Mouse (Mus musculus) heart, postnatal 14 days (tissue): Measurements from ENCODE around the gene Wasf2. TPM values are rescaled to one million over a fixed set of nuclear protein-coding genes. Genes with fewer than 3 reads are reported as not detected.

Experiments used
- DNase-seq, 2 experiments: peaks; one replicate each; pipeline ENCODE4 v3.0.0; 2021 to 2022
- intact Hi-C: fragments of 180-260 bp; cut with DNase I; formaldehyde crosslinking; loops from one replicate; pipeline ENCODE4 v1.15.1; 2025
- long read RNA-seq, 2 experiments: library from polyadenylated mRNA; stranded (forward); transcript quantifications; one replicate each; pipeline ENCODE4 v2.0.0; 2021
- total RNA-seq, 2 experiments: library from RNA; stranded (reverse); gene quantifications; 2 replicates each; pipeline ENCODE4 v1.2.3; 2021

The Wasf2 gene
- 100 to 1,000 TPM; 133 to 135 TPM for total RNA-seq
- long read RNA-seq, experiment 1, partial matches to known transcripts, result 18 of 20 reads
- long read RNA-seq, experiment 1, other reads (novel, unspliced or antisense), result 2 of 20 reads
- long read RNA-seq, experiment 2, partial matches to known transcripts, result 13 of 14 reads
- long read RNA-seq, experiment 2, other reads (novel, unspliced or antisense), result 1 of 14 reads

GRCm38 (mm10) chr4:133129931-133130889, at the start of gene Wasf2:
TSS of gene Wasf2 (plus strand) at chr4:133130505.
- peak; percentile 93 for DNase-seq
- intact Hi-C loops, result loop anchor here (1.0 to 5.0 kb wide), 2 partner anchors 42 to 119 kb away; partner anchors contain the start of gene Ahdc1

- DNase-seq, result no peak
- intact Hi-C loops, result loop anchor here (2.0 kb wide), 1 partner anchor 22 kb away; no protein-coding TSS in a partner anchor
Measured at GRCm38 (mm10) chr4:133080862-133081261, 49.4 kb upstream of the Wasf2 start.

- DNase-seq, result no peak
- intact Hi-C loops, result no loop called here
Measured at GRCm38 (mm10) chr4:133082216-133082773, 48.0 kb upstream of the Wasf2 start.

DNA sequence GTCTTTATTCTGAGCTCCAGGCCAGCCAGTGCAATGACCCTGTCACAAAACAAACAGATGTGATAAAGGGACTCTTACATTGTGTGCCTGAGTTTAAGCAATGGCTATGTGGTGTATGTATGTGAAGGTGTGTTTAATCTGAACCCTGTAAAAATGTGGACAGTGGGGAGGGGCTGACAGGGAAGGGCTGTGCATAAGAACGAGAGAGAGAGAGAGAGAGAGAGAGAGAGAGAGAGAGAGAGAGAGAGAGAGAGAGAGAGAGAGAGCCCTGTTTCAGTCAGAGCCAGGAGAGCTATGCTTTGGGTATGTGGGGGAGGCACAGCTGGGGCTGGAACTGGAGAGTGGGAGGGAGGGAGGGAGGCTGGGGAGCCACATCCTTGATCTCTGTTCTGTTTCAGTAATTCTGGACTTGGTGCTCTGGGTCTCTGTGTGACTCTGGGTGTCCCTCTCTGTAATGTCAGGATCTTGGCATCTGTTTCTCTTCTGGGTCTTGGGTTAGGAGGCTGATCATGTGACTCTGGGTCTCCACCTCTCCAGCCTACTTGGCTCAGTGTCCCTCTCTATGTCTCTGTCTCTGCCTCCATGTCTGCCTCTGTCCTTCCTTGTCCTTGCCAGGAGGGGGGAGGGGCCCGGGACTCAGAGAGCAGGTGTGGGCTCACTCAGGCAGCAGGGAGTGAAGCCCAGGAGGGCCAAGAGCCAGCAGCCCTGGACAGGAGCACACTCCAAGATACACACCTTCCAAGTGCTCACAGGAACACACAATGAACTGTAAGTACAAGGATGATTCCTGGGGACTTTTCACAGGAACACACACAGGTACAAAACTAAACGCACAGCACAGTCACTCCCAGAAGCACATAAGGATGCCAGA, 46.1 kb upstream of the Wasf2 start:
- intact Hi-C loops, result no loop called here
- peak; percentile 81 to 82 for DNase-seq

- DNase-seq, result peak; percentile 61 to 62
- intact Hi-C loops, result no loop called here
Measured at GRCm38 (mm10) chr4:133085011-133085782, 45.1 kb upstream of the Wasf2 start.

GRCm38 (mm10) chr4:133085783-133086342, 44.4 kb upstream of the Wasf2 start:
- intact Hi-C loops, result no loop called here
- DNase-seq, result peak in 1 of 2 experiments; percentile 37

GRCm38 (mm10) chr4:133087177-133087714, 43.1 kb upstream of the Wasf2 start:
- intact Hi-C loops, result no loop called here
- DNase-seq, result no peak

- peak; percentile 75 to 76 for DNase-seq
- intact Hi-C loops, result no loop called here
Measured at GRCm38 (mm10) chr4:133087835-133088234, 42.5 kb upstream of the Wasf2 start.

GRCm38 (mm10) chr4:133089319-133089718, 41.0 kb upstream of the Wasf2 start:
- intact Hi-C loops, result no loop called here
- no peak for DNase-seq

GRCm38 (mm10) chr4:133089802-133090201, 40.5 kb upstream of the Wasf2 start:
- intact Hi-C loops, result no loop called here
- no peak for DNase-seq

GRCm38 (mm10) chr4:133090276-133090719, 40.0 kb upstream of the Wasf2 start:
- DNase-seq, result no peak
- intact Hi-C loops, result no loop called here

DNA sequence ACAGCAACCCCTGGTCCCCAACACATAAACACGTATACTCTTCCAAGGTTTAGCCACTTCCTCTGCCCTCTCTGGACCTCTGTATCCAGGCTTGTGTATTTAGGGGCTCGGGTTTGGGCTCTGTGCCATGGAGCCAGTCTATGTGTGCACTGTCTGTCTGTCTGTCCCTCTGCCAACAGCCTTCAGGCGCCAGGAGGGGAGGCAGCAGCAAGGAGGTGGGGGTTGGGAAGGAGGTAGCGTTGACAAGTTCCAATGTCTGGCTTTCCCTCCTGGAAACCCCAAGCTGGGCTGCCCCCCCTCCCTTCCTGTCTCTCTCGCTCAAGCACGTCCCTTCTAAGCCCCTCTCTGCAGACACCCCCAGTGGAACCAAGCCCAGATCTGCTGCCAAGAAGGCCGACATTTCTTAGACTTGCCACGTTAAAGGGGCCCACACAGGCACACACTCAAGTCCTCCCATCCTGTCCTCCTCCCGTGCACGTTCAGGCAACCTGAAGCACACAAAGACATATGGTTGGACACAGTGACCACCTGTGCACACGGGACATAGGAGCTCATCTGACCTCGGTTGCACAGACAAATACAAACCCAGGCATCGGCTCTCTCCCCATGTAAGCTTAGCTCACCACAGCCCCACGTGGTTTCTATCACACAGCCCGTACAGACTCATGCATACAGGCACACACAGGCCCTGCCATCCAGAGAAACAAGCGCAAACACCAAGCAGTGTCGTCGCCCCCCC, 39.4 kb upstream of the Wasf2 start:
- intact Hi-C loops, result no loop called here
- DNase-seq, result peak; percentile 43 to 60

DNA sequence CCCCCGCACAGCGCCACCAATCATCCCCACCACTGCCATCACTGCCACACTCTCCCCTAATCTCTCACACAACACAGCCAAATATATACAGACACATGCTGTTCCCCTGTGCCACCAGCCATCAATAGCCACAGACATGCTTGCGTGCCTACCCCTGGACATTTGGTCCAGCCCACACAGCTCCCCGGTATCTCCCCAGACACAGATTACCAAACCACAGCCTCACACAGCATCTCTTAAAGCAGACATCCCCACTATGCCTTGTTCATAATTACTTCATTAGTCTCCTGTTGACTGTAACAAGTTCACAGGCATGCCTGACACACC, 38.9 kb upstream of the Wasf2 start:
- intact Hi-C loops, result no loop called here
- DNase-seq, result no peak

GRCm38 (mm10) chr4:133092453-133092901, 37.8 kb upstream of the Wasf2 start:
- DNase-seq, result peak; percentile 60 to 65
- intact Hi-C loops, result no loop called here

GRCm38 (mm10) chr4:133093056-133093455, 37.2 kb upstream of the Wasf2 start:
- intact Hi-C loops, result no loop called here
- DNase-seq, result no peak

DNA sequence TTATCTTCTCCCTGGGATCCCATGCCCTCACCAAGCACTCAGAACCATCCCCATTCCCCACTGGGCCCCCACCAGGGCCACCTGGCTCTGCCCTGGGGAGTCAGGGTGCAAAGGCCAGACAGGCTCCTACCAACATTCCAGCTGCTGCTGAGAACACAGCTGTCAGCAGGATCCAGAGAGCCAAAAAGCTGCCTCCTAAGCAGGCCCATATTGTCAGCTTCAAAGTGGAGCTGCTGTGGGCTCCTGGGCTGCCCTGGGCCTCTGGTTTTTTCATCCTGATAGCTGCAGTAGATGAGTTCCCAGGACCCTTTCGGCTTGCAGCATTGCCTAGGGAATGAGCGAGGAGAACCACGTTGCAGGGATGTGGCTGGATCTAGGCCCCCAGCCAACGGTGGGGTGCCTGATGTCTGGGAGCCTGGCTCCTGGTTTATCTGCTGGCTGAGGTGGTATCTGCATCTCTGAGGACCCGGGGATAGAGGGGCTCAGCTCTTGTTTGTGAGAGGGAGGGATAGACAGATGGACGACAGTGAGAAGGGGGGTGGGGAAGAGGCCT, 36.7 kb upstream of the Wasf2 start:
- intact Hi-C loops, result no loop called here
- peak in 1 of 2 experiments; percentile 48 for DNase-seq

DNA sequence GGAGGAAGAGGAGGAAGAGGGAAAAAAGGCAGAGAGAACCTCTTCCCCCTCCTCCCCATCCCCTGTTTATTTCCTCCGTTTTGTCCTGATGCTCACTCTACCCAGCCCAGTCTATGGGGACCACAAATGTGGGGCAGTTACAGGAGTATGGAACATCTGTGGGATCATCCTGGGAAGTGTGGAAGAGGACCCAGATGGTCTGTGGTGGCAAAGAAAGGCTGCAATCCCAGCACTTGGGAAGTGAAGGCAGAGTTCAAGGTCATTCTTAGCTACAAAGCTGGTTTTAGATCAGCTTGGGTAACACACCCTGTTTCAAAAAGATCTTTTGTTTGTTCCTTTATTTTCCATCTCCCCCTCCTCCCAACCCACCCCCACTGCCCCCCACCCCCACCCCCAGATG, 36.0 kb upstream of the Wasf2 start:
- no peak for DNase-seq
- intact Hi-C loops, result no loop called here
